Mouse (Mus musculus) adrenal gland, postnatal 4 days (tissue): ENCODE measurements at regions not wholly inside any gene's neighbourhood (a gene's known extent, or its start where the extent isn't known, plus 50 kb on each side); places are given as distances from the start of the nearest gene placed in this dataset.

ENCODE experiments used
- DNase-seq, 2 experiments: peaks; one replicate each; pipeline ENCODE4 v3.0.0; 2021 to 2022; ENCODE audit warnings: low spot score in 2 of 2, mixed read lengths in 2 of 2

GRCm38 (mm10) chr10:126815730-126816129 is 85.4 kb downstream of the Atp23 start:
- no peak for DNase-seq

GRCm38 (mm10) chr10:126814968-126815367 is 86.2 kb downstream of the Atp23 start:
- DNase-seq: no peak

GRCm38 (mm10) chr10:126813051-126813593 is 88.0 kb downstream of the Atp23 start:
- no peak for DNase-seq

- no peak for DNase-seq
These were observed 88.9 kb downstream of the Atp23 start for GRCm38 (mm10) chr10:126812243-126812755.

- no peak for DNase-seq
These were observed 90.6 kb downstream of the Atp23 start for GRCm38 (mm10) chr10:126810346-126811095.

GRCm38 (mm10) chr10:126809587-126809986 is 91.6 kb downstream of the Atp23 start:
- no peak for DNase-seq

GRCm38 (mm10) chr10:126806881-126807280 is 94.3 kb downstream of the Atp23 start:
- DNase-seq: no peak

GRCm38 (mm10) chr10:126802732-126803131 is 98.4 kb downstream of the Atp23 start:
- no peak for DNase-seq

- no peak for DNase-seq
These were observed 101.8 kb downstream of the Atp23 start for GRCm38 (mm10) chr10:126799393-126799792.

- no peak for DNase-seq
These were observed 108.0 kb downstream of the Atp23 start for GRCm38 (mm10) chr10:126793136-126793535.

- DNase-seq: no peak
These were observed 108.8 kb downstream of the Atp23 start for GRCm38 (mm10) chr10:126792371-126792835.

- DNase-seq: no peak
These were observed 112.9 kb downstream of the Atp23 start for GRCm38 (mm10) chr10:126788277-126788676.

- no peak for DNase-seq
These were observed 118.0 kb downstream of the Atp23 start for GRCm38 (mm10) chr10:126783161-126783560.

GRCm38 (mm10) chr10:126776603-126777002 is 124.6 kb downstream of the Atp23 start:
- DNase-seq: no peak

GRCm38 (mm10) chr10:126775946-126776345 is 125.2 kb downstream of the Atp23 start:
- no peak for DNase-seq

- no peak for DNase-seq
These were observed 130.6 kb downstream of the Atp23 start for GRCm38 (mm10) chr10:126770446-126771020.

- no peak for DNase-seq
These were observed 135.5 kb downstream of the Atp23 start for GRCm38 (mm10) chr10:126765648-126766047.

GRCm38 (mm10) chr10:126764740-126765139 is 136.4 kb downstream of the Atp23 start:
- no peak for DNase-seq

- DNase-seq: no peak
These were observed 137.2 kb downstream of the Atp23 start for GRCm38 (mm10) chr10:126763976-126764375.

GRCm38 (mm10) chr10:126758682-126759081 is 142.5 kb downstream of the Atp23 start:
- no peak for DNase-seq

- no peak for DNase-seq
These were observed 148.0 kb downstream of the Atp23 start for GRCm38 (mm10) chr10:126753201-126753600.

- no peak for DNase-seq
These were observed 148.5 kb downstream of the Atp23 start for GRCm38 (mm10) chr10:126752699-126753098.
